Mouse (Mus musculus) midbrain, embryonic 14.5 days (tissue): Measurements from ENCODE around the gene Fbxl15. TPM values are rescaled to one million over a fixed set of nuclear protein-coding genes. Genes with fewer than 3 reads are reported as not detected.

ENCODE experiments used
- ATAC-seq: fragments of 200-750 bp; cut with Nextera tagmentation; 2 replicates; pipeline ENCODE4 v1.8.0; 2017; ENCODE audit warnings: moderate number of reproducible peaks, moderate library complexity; ENCODE audit not compliant: low FRiP score, low TSS enrichment
- DNase-seq: peaks from one replicate; pipeline ENCODE4 v3.0.0-alpha.2; 2015
- H3K27ac ChIP-seq: fragments of 300-500 bp; sonication (generic); replicated peaks from 2 replicates; pipeline ENCODE4 v1.5.1; 2014; ENCODE audit warnings: mild to moderate bottlenecking, low read depth, low read length, moderate library complexity
- H3K27me3 ChIP-seq: fragments of 300-500 bp; sonication (generic); 2 replicates; pipeline ENCODE4 v1.6.1; 2014; ENCODE audit warnings: low read length, control low read depth, mixed read lengths; ENCODE audit not compliant: control insufficient read depth, insufficient read depth
- H3K36me3 ChIP-seq: fragments of 300-500 bp; sonication (generic); 2 replicates; pipeline ENCODE4 v1.6.1; 2014; ENCODE audit warnings: low read length, control low read depth; ENCODE audit not compliant: control insufficient read depth, insufficient read depth
- H3K4me1 ChIP-seq: fragments of 300-500 bp; sonication (generic); 2 replicates; pipeline ENCODE4 v1.6.1; 2014; ENCODE audit warnings: mild to moderate bottlenecking, antibody characterized with exemption, low read length, control low read depth; ENCODE audit not compliant: control insufficient read depth, insufficient read depth
- H3K4me2 ChIP-seq: fragments of 300-500 bp; sonication (generic); 2 replicates; pipeline ENCODE4 v1.6.1; 2014; ENCODE audit warnings: mild to moderate bottlenecking, low read length, moderate library complexity
- H3K4me3 ChIP-seq: fragments of 300-500 bp; sonication (generic); replicated peaks from 2 replicates; pipeline ENCODE4 v1.5.1; 2014; ENCODE audit warnings: low read depth, low read length
- H3K9ac ChIP-seq: fragments of 300-500 bp; sonication (generic); replicated peaks from 2 replicates; pipeline ENCODE4 v1.6.1; 2014; ENCODE audit warnings: mild to moderate bottlenecking, low read length, moderate library complexity
- H3K9me3 ChIP-seq: fragments of 300-500 bp; sonication (generic); 2 replicates; pipeline ENCODE4 v1.6.1; 2016; ENCODE audit warnings: low read length, control low read depth, mixed read lengths; ENCODE audit not compliant: control insufficient read depth
- WGBS: fragments of 180-500 bp; shearing (Covaris S2); extraction: QIAGEN DNeasy Blood & Tissue Kit; methylation state at CpG from one replicate; pipeline ENCODE4 v1.1.7; 2014; 5-methylcytosine and 5-hydroxymethylcytosine counted together
- polyA plus RNA-seq: library from polyadenylated mRNA; unstranded; fragments of >200 nt; fragmentation: Nextera tagmentation; extraction: Ambion mirVana; gene quantifications from 2 replicates; pipeline ENCODE4 v1.2.1, GENCODE M21; 2014

Gene Fbxl15
- polyA plus RNA-seq, 1 experiment from 2014 or later = 45.8 TPM

DNA sequence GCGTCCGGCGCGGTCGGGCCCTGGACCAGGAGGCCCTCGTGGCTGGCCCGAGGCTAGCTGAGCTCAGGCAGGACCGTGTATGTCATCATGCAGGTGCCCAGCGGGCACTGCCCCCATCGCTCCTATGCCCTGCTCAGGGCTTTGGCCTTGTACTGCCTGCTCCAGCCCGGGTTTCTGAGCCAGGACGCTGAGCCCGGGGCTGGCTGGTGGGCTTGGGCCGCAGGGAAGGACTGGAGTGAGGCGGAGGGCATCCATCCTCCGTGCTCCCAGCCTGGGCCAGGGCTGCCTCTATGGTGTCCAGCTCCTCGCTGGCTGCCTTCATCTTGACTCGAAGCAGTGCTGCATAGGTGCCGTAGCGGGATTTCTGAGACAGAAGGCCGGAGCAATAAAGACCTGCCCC lies 15.4 kb upstream of the Fbxl15 start:
- Histone ChIP-seq H3K4me1 (peaks cover 6% of the 10 kb centered on the region; the same call in 1 of the 2 replicates), H3K4me2 (no peak overlapping the region), H3K27ac (no peak overlapping the region), H3K4me3 (no peak overlapping the region), H3K9me3 (no peaks in the 10 kb centered on the region), H3K9ac (no peak overlapping the region), H3K36me3 (peaks cover 38% of the 10 kb centered on the region), H3K27me3 (peaks cover 52% of the 10 kb centered on the region)
- 93% methylated on average over 21 of the region's 21 CpGs for WGBS
- no peak for DNase-seq
- no peak for ATAC-seq

DNA sequence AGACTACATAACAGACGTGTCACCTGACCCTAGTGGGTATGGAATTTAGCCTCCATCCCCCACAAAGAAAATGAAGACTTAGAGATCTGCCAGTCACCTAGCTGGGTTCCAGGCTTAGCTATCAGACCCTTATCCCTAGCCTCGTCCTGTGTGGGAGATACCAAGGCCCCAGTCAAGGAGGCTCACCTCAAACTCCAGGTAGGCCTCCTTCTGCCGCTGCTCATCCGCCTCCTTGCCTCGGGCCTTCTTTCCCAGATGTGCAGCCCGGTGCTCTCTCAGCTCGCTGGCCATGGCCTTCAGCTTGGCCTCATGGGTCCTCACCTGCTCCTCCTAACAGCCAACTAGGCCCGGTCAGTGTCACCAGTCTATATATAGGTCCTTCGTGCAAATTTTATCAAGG lies 14.9 kb upstream of the Fbxl15 start:
- Histone ChIP-seq H3K36me3 (peaks cover 38% of the 10 kb centered on the region), H3K9ac (no peak overlapping the region), H3K4me3 (no peak overlapping the region), H3K4me2 (no peak overlapping the region), H3K27me3 (peaks cover 50% of the 10 kb centered on the region), H3K9me3 (no peaks in the 10 kb centered on the region), H3K27ac (no peak overlapping the region), H3K4me1 (peaks cover 8% of the 10 kb centered on the region)
- WGBS = 89% methylated on average over 9 of the region's 9 CpGs
- DNase-seq (no peak), ATAC-seq (no peak)

- no peak for ATAC-seq
- Histone ChIP-seq H3K9ac (no peak overlapping the region), H3K36me3 (peaks cover 38% of the 10 kb centered on the region), H3K4me1 (peaks cover 12% of the 10 kb centered on the region), H3K27ac (no peak overlapping the region), H3K27me3 (peaks cover 47% of the 10 kb centered on the region), H3K9me3 (no peaks in the 10 kb centered on the region), H3K4me2 (no peak overlapping the region), H3K4me3 (no peak overlapping the region)
- WGBS = 74% methylated on average over 6 of the region's 6 CpGs
- DNase-seq = no peak
These were observed 14.4 kb upstream of the Fbxl15 start for GRCm38 (mm10) chr19:46313591-46313990.

GRCm38 (mm10) chr19:46314151-46314601 lies 13.8 kb upstream of the Fbxl15 start:
- no peak overlapping the region for H3K27ac ChIP-seq

GRCm38 (mm10) chr19:46314872-46315742 lies 12.9 kb upstream of the Fbxl15 start:
- Histone ChIP-seq H3K9me3 (no peaks in the 10 kb centered on the region), H3K27me3 (peaks cover 53% of the 10 kb centered on the region), H3K4me2 (no peak overlapping the region), H3K9ac (no peak overlapping the region), H3K4me1 (peaks cover 26% of the 10 kb centered on the region), H3K4me3 (no peak overlapping the region), H3K36me3 (peaks cover 38% of the 10 kb centered on the region), H3K27ac (no peak overlapping the region)
- 43% methylated on average over 14 of the region's 14 CpGs for WGBS
- no peak for DNase-seq
- ATAC-seq = no peak

More at GRCm38 (mm10) chr19:46314151-46314601, 13.8 kb upstream of the Fbxl15 start:
- H3K27me3 ChIP-seq = peaks cover 47% of the 10 kb centered on the region
- WGBS = 15% methylated on average over 18 of the region's 18 CpGs
- H3K4me3 ChIP-seq = no peak overlapping the region
- ATAC-seq (no peak), DNase-seq (no peak)
- peaks cover 18% of the 10 kb centered on the region for H3K4me1 ChIP-seq
- H3K9me3 ChIP-seq = no peaks in the 10 kb centered on the region
- H3K4me2 ChIP-seq = no peak overlapping the region
- no peak overlapping the region for H3K9ac ChIP-seq
- H3K36me3 ChIP-seq = peaks cover 38% of the 10 kb centered on the region

GRCm38 (mm10) chr19:46315752-46316610 lies 12.0 kb upstream of the Fbxl15 start:
- Histone ChIP-seq H3K27me3 (peaks cover 53% of the 10 kb centered on the region), H3K9ac (peak overlapping the region; percentile 23; the same call in 1 of the 2 replicates), H3K9me3 (no peaks in the 10 kb centered on the region), H3K4me1 (peaks cover 31% of the 10 kb centered on the region), H3K36me3 (peaks cover 38% of the 10 kb centered on the region), H3K4me2 (peak overlapping the region; percentile 73), H3K4me3 (peak overlapping the region; percentile 54; the same call in 1 of the 2 replicates), H3K27ac (no peak overlapping the region)
- 48% methylated on average over 12 of the region's 12 CpGs for WGBS
- DNase-seq (no peak), ATAC-seq (no peak)

- Histone ChIP-seq H3K4me3 (peak overlapping the region; percentile 54), H3K36me3 (peaks cover 31% of the 10 kb centered on the region), H3K9me3 (no peaks in the 10 kb centered on the region), H3K4me2 (peak overlapping the region; percentile 73), H3K27ac (peak overlapping the region; percentile 63; the same call in 1 of the 2 replicates), H3K9ac (peak overlapping the region; percentile 69), H3K27me3 (peaks cover 53% of the 10 kb centered on the region), H3K4me1 (peaks cover 41% of the 10 kb centered on the region)
- ATAC-seq = no peak
- DNase-seq = no peak
- WGBS = 27% methylated on average over 15 of the region's 15 CpGs
These were observed 11.0 kb upstream of the Fbxl15 start for GRCm38 (mm10) chr19:46316846-46317545.

GRCm38 (mm10) chr19:46317546-46317885 lies 10.5 kb upstream of the Fbxl15 start:
- Histone ChIP-seq H3K9me3 (no peaks in the 10 kb centered on the region), H3K4me3 (peak overlapping the region; percentile 54), H3K9ac (peak overlapping the region; percentile 69), H3K27me3 (peaks cover 53% of the 10 kb centered on the region), H3K27ac (peak overlapping the region; percentile 63), H3K4me1 (peaks cover 46% of the 10 kb centered on the region), H3K4me2 (peak overlapping the region; percentile 73), H3K36me3 (peaks cover 26% of the 10 kb centered on the region)
- under 1% methylated on average over 47 of the region's 48 CpGs for WGBS
- peak; percentile 64 for DNase-seq
- no peak for ATAC-seq
